Mouse (Mus musculus) adipose tissue, adult 10 weeks (tissue): ENCODE results near the gene Tshb. TPM values are rescaled to one million over a fixed set of nuclear protein-coding genes. Genes with fewer than 3 reads are reported as not detected.

Experiments
- polyA plus RNA-seq: library from polyadenylated mRNA; stranded (reverse); fragments of 350-450 nt; fragmentation: Illumina TruSeq; extraction: RNeasy Lipid Tissue Mini Kit (QIAGEN cat#74804); gene quantifications from one replicate; pipeline ENCODE4 v1.2.3, GENCODE M21; 2014; ENCODE audit warnings: low read depth, low replicate concordance

Gene Tshb
- polyA plus RNA-seq = not detected

GRCm38 (mm10) chr3:102782618-102783017 lies at the start of gene Tshb:
TSS of gene Tshb (minus strand) at chr3:102782718.

DNA sequence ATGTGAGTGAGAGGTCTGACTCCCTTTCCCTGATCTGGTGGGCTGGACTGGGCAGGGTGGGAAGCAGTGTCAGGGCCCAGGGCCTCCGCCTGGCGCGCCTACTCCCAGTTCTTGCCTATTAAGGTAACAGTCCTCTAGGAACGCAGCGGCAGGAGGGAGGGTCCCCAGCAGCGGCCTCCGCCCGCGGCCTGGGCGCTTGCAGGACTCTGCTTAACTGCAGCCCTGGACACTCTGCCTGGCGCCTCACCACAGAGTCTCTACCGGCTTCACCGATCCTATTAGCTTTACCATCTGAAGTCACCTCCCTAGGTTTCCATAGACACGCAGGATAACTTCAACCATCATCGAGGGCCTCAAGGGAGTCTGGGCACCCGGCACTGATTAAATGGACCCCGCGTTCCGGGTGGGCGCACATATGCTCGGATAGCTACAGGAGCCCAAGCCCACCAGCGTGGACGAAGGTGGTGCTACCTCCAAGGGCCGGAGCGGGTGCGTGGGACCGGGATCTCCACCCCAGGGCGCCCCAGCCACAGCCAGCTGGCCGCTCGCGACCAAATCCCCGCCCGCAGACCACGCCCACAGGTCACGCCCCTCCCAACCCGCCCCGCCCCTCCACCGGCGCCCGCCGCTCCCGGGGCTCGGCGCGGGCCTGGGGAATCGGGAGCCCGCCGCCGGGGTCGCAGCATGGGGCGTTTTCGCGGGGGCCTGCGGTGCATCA lies 48.0 kb downstream of the Tshb start, which contains the start of gene Tspan2:
Gene Tspan2, plus strand, starts transcription at position 217 of the 718 bp plus-strand sequence.

Other genes with a start within 250 kb of the Tshb start
- 8.7 TPM for gene Tspan2, start 48.2 kb downstream of the Tshb start, polyA plus RNA-seq
- 2.1 TPM for gene Sycp1, start 153.4 kb upstream of the Tshb start, polyA plus RNA-seq
- gene Nr1h5, start 181.4 kb upstream of the Tshb start, polyA plus RNA-seq = 0.77 TPM
- 33.2 TPM for gene Sike1, start 213.0 kb upstream of the Tshb start, polyA plus RNA-seq
- 148 TPM for gene Csde1, start 237.7 kb upstream of the Tshb start, polyA plus RNA-seq